15 mouse cellular contexts compared by ENCODE assay signal in genomic region chr1:187054333-187054732, GRCm38 (mm10).
"Had no signal": no experiment of that assay in that cellular context is flagged by ENCODE, and none has a peak within 500 bp of the region (broad histone marks: within the 10 kb centered on the region; RNA-seq: fewer than 3 reads in every experiment).

No protein-coding gene starts in this region.

- H3K4me1 ChIP-seq: neural tube, embryonic 15.5 days; stomach, embryonic 15.5 days had no signal

- H3K4me2 ChIP-seq: neural tube, embryonic 15.5 days; stomach, embryonic 15.5 days had no signal

- H3K9ac ChIP-seq: neural tube, embryonic 15.5 days; stomach, embryonic 15.5 days had no signal

- H3K27ac ChIP-seq: neural tube, embryonic 15.5 days; stomach, embryonic 15.5 days; stomach, postnatal 0 days had no signal

- H3K4me3 ChIP-seq: neural tube, embryonic 15.5 days; stomach, embryonic 15.5 days had no signal

- H3K36me3 ChIP-seq: neural tube, embryonic 15.5 days; stomach, embryonic 15.5 days had no signal

- H3K9me3 ChIP-seq: neural tube, embryonic 15.5 days; stomach, embryonic 15.5 days had no signal

- DNase-seq: retina, postnatal 1 day; right cerebral cortex, adult 18-20 months; right cerebral cortex, postnatal 14 days; right cerebral cortex, postnatal 25 days; right cerebral cortex, postnatal 4 days; spleen, adult 18-20 months; thymus, adult 18-20 months; thymus, adult 2 months; thymus, postnatal 14 days; thymus, postnatal 25 days; thymus, postnatal 36 days; thymus, postnatal 4 days had no signal

- H3K27me3 ChIP-seq: neural tube, embryonic 15.5 days; stomach, embryonic 15.5 days had no signal
